Mouse (Mus musculus) thymus, postnatal 36 days (tissue): ENCODE measurements around the gene Maged1.
A peak's percentile ranks its signal among the peaks of the same experiment; 100 is the strongest.
"Not testable (repeated sequence)": the region's sequence is repeated elsewhere in the genome, so short reads cannot be mapped to it uniquely, and the experiment has no call there.

Source experiments
- DNase-seq, 2 experiments: peaks; one replicate each; pipeline ENCODE4 v3.0.0; 2022; ENCODE audit warnings: mixed read lengths in 2 of 2

Gene Maged1

DNA sequence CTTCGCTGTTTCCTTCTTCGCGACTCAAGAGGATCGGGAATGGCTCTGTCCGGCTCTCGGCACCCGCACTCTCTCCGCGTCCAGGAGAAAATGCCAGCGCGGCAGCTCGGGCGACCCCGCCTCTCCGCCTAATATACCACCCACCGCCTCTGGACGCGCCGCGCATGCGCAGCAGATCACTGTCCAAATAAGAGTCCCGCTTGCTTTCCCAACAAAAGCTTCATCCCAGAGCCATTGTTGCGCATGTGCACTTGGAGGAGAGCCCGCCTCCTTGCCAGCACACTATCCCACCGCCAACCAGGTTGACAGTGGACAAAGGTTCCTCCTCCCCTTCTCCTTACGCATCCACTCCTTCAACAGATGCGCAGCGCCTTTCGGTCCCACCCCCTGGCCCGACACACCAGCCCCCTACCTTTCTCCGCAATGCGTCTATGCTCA is at the start of gene Maged1:
Gene Maged1, minus strand, starts transcription at position 226 of the 438 bp plus-strand sequence.
- DNase-seq = peak; percentile 51 to 54

DNA sequence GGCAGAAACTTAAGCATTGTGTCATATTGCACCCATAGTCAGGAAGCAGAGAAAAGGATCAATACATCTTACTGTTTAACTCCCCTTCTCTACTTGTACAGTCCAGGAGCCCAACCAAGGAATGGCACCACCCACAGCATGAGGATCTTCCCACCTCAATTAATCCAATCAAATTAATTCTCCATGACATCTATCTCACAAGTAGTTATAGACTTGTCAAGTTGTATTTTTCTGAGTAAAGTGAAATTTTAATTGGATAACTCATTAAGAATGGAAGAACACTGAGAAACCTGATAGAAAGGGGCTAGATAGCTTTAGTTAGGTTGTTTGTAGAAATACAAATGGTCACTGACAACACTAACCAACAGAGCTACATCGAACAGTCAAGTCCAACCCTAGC is 38.3 kb upstream of the Maged1 start:
- DNase-seq = no peak

DNA sequence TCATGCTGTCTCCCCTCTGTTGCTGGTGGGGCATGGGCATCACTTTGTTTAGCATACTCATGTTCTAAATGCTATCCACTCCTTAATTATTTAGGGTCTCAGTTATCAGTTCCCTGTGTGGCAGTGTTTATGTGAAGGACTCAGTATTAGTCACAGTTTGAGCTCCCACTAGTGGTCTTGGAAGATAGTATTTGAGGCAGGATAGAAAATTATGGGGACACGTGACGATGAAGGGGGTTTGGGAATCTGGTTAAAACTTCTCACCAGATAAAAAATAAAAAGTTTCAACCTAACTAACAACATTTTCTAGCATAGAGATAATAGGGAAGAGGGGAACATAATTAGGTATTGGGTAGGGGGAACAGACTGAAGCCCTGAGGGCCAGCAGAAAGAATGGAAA is 22.8 kb upstream of the Maged1 start:
- no peak for DNase-seq

DNA sequence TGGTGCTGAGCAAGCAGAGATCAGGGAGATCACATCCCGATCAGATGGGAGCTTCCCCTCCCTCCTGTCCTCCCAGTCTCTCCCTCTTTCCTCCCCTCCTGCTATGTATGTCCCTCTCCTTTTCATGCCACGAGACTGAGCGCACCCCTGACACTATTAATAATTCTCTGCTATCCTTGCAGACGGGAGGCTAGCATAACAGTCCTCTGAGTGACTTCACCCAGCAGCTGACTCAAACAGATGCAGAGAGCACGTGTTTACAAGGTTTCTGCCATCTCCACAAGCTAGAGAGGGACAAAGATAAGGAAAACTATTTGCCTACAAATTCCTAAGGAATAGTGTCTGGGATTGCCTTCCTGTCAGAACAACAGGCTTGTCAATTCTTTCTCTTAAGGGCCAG is 20.4 kb upstream of the Maged1 start:
- DNase-seq = no peak

DNA sequence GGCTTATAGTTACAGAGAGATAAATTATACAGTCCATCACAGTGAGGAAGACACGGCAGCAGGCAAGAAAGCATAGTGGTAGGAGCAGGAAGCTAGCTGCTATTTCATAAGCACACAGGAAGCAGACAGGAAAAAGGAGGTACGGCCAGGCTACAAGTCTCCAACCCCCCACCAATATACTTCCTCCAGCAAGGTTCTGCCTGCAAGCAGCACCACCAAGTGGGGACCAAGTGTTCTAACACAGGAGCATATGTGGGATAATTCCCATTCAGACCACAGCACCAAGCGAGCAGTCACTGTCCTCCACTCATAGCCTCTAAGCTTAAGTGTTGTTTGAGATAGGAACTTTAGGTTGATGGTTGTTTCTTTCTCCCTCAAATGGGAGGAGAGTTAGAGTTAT is 6.3 kb upstream of the Maged1 start:
- DNase-seq = no peak

DNA sequence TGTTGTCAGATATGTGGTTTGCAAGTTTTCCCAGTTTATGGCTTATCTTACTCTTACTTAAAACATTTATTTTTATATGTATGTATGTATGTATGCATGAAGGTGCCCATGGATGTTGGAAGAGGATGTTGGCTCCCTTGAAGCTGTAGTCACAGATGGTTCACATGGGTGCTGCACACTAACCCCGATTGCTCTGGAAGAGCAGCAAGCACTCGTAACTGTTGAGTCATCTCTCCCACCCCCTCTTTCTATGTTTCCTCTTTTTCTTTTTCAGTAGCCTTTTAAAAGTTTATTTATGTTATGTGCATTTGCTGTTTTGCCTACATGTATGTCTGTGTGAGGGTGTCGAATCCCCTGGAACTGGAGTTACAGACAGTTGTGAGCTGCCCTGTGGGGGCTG is 4.0 kb upstream of the Maged1 start:
- no peak for DNase-seq

DNA sequence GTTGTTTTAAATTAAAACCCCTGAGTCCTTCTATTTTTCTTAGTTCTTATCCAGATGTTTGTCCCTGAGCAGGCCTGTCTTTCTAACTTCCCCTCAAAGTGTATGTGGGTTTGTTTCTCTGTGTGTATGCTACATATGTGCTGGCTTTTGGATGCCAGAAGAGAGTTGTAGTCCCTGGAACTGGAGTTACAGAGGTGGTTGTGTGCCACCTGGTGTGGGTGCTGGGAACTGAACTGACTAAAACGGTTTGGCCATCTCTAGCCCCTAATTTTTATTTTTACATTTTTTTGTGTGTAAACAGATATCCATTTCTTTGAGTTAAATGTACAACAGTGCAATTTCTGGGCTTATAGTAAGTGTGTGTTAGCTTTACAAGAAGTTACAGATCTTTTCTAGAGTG is 3.0 kb upstream of the Maged1 start:
- no peak for DNase-seq

DNA sequence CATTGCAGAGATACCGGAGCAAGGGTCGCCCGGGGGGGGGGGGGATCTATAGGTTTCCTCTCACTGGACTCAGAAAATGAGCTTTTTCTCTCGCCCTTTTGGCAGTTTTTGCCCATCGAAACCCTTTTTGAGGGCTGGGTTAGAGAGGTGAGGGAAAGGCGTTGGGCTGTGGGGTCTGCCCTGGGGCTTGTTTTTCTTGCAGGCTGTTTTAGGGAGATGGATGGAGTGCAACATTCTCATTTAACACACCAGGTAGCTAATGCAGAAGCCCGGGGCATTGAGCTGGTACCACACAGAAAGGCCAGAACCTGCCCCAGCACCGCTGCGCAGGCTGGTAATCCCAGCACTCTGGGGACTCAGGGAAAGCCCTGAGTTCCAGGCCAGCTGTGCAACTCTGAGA is 593 bp upstream of the Maged1 start:
- no peak for DNase-seq

DNA sequence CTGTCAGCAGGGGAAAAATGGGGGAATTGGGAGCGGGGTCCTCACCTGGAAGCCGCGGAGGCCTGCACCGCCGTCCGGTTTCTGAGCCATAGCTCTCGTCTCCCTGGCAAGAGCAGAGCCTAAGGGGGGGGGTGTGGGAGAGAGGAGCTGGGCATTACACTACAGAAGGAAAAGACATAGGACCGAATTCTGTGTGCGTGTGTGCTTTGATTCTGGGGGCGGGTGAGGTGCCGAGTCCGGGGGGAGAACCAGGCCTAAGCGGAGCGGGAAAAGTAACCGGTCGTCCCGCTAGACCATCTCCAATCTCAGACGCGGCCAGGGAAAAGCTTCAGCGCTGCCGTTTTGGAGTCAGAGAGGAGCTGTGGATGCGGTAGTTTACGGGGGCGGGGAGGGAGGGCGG is 737 bp downstream of the Maged1 start:
- DNase-seq = no peak

DNA sequence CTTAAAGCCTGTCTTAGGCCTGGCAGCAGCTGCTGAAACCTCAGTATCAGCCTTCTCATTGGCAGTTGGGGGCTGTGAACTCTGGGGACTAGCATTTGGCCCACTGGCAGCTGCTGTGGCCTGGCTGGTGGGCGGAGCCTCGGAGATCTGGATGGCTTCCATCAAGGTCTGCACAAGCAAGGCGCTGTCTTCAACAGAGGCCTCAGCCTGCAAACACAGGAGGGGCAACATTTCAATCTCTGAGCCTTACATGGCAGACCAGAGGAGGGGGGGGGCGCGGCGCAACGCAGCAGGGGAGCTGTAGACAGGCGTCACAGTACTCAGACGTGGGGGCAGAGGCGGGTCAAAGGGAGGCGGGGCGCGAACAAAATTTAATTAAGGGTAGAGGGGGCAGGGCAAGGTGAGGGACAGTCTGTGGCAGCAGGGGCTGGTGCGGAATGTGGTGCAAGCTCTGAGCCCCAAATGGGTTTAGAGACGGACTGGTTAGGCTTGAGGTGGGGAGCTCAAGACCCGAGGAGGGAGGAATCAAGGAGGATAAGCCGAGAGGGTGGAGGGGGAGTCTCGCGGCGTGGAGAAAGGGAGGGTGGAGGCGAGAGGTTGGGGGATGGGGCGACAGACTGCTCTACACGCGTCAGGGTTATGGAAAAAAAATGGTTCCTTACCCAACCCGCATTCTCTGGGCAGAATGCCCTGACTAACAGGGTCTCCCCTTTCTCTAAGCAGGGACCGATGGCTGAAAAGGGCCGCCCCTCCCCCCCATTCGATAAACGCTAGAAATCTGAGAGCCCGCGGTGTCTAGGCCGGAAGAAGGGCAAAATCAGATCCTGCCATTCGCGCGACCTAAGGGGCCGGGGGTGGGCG is 1.4 kb downstream of the Maged1 start:
- DNase-seq = peak in 1 of 2 experiments; percentile 10

DNA sequence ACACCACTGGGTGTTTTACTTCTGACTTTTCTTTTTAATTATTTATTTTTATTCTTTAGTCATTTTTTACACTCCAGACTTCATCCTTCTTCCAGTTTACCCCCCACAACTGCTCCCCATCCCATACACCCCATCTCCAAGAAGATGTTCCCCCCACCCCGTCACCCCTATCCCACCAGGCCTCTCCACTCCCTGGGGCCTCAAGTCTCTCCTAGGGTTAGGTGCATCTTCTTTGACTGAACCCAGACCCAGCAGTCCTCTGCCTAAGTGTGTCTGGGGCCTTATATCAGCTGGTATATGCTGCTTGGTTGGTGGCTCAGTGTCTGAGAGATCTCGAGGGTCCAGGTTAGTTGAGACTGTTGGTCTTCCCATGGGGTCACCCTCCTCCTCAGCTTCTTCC is 7.6 kb downstream of the Maged1 start:
- no peak for DNase-seq

DNA sequence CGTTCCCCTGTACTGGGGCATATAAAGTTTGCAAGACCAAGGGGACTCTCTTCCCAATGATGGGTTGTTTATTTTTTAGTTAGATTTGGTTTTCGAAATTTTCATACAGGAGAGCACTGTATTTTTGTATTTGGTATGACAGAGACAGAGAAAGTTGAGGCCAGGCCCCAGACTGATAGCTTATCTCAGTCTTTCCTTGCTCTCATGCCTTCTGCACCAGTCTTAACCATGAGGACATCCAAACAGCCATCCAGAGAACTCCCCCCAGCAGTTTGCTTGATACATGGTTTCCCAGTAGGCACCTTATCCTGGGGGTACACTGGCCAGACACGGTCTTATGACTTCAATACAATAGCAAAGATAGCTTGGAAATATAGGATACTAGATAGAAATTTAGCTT is 11.6 kb downstream of the Maged1 start:
- no peak for DNase-seq

DNA sequence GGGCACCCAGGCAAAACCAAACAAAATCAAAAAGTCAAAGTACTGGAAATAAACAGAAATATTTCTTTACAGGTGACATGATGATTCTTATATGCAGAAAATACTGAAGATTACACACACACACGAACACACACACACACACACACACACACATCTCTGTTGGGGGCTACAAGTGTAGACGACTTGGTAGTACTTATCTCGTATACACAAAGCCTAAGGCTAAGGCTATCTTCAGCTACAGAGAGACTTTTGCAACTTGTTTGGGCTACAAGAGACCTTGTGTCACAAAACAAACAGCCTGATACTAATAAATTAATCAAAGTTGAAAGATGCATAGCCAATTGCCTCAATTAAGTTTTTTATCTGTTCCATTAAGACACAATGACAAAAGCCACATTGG is 19.8 kb downstream of the Maged1 start:
- no peak for DNase-seq

DNA sequence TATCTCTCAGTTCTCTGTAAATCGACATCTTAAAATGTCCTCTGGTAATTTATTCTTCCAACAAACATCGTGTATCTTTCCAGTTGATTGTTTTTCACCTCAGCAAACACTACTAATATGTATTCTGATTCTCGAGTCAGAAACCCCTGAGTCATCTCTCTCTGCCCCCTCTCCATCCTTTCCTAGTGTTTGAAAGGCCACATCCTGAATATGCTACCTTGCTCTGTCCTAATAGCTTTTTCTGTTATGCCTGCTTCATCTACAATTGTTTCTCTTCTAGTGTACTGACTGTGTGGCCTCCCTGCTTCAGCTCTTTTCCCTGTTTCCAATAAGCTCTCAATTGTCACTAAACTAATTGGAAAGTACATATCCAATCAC is 33.5 kb downstream of the Maged1 start:
- DNase-seq = no peak

DNA sequence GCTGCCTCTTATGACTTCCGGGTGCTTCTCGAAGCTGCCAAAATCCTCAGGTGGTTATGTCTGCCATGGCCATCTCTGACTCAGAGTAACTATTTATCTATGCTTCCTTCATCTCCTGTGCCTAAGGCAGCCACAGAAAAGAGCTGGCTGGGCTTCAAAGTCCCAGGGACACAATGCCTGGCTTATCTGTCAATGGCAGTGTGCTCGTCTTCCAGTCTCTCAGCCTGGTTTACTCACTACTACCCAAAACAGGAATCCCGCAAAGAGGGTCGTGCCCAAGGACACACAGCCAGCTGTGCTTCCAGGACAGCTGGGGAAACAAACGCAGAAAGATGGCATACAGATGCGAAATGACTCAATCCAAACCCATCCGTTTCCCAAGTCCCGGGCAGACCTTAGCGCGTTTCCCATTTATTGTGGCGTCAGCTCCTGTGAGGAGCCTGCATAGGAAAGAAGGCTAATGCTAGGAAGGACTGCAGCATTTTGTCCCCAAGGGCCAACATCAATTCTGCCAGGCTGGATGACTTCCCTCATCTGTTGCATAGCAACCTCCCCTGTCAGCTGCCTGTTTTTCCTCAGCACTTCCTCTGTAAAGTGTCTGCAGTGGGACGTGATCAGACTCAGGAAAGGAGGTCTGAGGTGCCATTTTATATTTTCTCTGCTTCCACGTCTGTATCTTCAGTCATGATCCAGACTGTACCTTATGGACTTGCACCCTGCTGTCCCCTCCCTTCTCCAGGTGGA is 34.1 kb downstream of the Maged1 start:
- DNase-seq = not testable (repeated sequence)

DNA sequence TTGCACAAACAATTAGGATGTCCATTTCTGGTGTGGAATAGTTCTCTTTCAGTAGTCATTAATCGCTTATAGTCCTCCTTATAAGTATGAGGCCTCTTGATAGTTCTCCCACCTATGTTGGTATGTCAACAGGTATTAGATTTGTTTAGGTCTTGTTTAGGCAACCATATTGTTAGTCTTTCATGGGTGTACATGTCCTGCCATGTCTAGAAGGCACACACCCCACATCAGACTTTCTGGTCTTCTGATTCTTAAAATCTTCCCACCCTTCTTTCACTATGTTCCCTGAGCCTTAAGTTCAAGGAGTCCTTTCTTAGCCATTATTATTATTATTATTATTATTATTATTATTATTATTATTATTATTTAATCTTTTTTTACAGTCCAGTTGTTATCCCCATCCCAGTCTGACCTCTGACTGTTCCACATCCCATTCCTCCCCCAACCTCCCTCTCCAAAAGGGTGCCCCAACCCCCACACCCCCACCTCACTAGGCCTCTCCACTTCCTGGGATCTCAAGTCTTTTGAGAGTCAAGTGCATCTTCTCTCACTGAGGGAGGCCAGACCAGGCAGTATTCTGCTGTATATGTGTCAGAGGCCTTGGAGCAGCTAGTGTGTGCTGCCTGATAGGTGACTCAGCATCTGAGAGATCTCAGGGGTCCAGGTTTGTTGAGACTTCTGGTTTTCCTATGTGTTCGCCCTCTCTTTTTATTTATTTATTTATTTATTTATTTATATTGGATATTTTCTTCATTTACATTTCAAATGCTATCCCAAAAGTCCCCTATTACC is 55.7 kb downstream of the Maged1 start:
- no peak for DNase-seq
